Mouse (Mus musculus) inflammation-experienced regulatory T-cells, adult 6 months (primary cell): ENCODE data around the gene Rasgrp3. TPM values are rescaled to one million over a fixed set of nuclear protein-coding genes. Genes with fewer than 3 reads are reported as not detected.
"Not testable (repeated sequence)": the region's sequence is repeated elsewhere in the genome, so short reads cannot be mapped to it uniquely, and the experiment has no call there.

Experiments
- ATAC-seq: one replicate; pipeline ENCODE4 v1.8.0; 2017
- polyA plus RNA-seq, 3 experiments: library from polyadenylated mRNA; unstranded; fragments of 100-300 nt; shearing (Covaris generic); gene quantifications; one replicate each; pipeline ENCODE4 v1.2.1; 2017

Rasgrp3 gene
- polyA plus RNA-seq, result 1 to 10 TPM in 1 of 3 experiments, under 1 TPM in 1, not detected in 1; 0.65 to 1.3 TPM

GRCm38 (mm10) chr17:75435599-75435998 is at the start of gene Rasgrp3:
TSS of gene Rasgrp3 (plus strand) at chr17:75435896.
- ATAC-seq, result no peak

- no peak for ATAC-seq
These were observed 47.3 kb upstream of the Rasgrp3 start for GRCm38 (mm10) chr17:75388402-75388801.

DNA sequence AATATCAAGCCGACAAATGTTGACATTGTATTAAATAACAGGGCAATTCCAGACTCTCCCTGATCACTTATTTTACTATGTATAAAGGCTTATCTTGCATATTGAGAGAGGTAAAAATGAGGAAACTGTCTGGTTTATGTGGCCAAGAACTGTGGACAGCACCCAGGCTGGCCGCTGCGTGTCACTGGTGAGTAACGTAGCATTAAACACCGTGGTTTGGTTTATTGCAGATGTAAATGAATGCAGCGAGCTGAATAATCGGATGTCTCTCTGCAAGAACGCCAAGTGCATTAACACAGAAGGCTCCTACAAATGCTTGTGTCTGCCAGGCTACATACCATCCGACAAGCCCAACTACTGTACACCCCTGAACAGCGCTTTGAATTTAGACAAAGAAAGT is 45.6 kb upstream of the Rasgrp3 start:
- ATAC-seq, result no peak

- no peak for ATAC-seq
These were observed 44.1 kb upstream of the Rasgrp3 start for GRCm38 (mm10) chr17:75391429-75392192.

DNA sequence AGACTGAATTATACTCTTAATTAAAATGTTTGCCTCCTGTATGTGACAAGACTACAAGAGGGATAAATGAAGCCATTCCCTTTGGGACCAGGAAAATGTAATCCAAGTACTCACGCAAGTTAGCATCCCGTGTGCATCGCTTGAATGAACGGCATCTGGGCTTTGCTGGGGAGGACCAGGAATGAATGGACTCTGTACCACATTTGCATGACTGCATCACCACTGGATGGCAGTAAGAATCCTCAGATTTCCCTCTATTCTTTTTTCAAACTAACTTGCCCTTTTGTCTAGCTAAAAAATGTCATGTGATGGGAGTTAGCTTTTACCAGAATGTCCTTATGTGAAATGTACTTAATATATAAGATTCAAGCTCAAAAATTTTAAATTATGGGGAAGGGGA is 29.3 kb upstream of the Rasgrp3 start:
- no peak for ATAC-seq

DNA sequence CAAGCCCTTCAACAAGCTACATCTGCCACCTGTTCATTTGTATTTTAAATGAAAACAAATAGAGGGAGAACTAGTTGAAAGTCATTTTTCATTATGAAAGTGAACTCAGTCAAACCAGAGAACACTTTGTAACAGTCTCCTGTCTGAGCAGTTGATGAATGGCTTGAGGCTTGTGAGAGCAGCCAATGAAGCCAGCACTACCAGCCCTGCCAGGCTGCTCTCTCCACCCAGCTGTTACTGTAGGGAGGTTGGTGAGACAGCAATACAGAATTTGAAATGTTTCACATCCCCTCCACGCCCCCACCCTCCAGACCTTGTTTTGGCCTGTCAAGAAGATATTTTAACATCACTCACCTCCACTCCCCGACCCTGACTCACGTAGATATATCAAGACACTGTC is 18.8 kb upstream of the Rasgrp3 start:
- ATAC-seq, result no peak

DNA sequence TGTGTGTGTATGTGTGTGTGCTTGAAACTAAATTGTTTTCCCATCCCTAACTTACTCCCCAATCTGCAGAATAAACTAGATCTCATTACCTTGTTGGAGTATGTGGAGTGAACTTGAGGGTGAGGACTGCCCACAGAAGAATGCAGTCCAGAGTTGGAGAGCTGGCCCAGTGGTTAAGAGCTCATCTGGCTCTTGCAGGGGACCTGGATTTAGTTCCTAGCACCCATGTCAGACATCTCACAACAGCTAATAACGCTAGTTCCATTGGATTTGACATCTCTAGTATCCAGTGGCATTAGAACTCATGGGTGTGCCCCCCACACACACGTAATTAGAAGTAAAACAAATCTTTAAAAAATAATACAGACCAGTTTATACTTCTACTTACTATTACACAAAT is 1.5 kb upstream of the Rasgrp3 start:
- ATAC-seq, result no peak

DNA sequence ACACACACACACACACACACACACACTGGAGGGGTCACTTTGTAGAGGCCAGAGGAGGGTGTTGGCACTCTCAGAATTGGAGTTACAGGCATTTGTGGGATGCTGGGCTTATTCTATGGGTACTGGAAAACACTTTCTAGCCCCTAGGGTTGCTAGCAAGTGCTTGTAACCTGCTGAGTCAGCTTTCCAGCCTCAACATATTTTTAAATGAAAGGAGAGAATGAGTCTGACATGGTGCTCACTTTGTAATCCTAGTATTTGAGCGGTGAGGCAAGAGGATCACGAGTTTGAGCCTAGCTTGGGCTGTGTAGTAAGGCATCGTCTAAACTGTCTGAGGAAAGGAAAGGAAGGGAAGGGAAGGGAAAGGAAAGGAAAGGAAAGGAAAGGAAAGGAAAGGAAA is 825 bp upstream of the Rasgrp3 start:
- no peak for ATAC-seq

DNA sequence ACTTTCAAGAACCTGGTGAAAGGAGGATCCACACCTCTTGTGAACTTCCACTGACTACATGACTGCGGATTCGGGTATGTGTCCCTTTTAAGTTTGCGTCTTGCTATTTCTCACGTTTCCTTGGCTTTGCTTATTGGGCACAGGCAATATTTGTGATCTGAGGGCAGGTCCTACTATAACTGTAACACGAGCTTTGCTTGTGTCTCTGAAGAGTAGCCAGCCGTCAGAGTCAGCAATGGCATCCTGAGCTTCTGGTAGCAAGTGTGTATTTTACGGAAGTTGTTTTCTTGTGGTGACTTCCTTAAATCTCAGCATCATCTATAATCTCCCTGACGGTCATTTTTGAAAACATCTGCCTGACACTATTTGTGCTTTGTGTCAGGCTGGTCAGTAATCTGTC is 399 bp downstream of the Rasgrp3 start:
- ATAC-seq, result no peak

- no peak for ATAC-seq
These were observed 1.1 kb downstream of the Rasgrp3 start for GRCm38 (mm10) chr17:75436819-75437218.

DNA sequence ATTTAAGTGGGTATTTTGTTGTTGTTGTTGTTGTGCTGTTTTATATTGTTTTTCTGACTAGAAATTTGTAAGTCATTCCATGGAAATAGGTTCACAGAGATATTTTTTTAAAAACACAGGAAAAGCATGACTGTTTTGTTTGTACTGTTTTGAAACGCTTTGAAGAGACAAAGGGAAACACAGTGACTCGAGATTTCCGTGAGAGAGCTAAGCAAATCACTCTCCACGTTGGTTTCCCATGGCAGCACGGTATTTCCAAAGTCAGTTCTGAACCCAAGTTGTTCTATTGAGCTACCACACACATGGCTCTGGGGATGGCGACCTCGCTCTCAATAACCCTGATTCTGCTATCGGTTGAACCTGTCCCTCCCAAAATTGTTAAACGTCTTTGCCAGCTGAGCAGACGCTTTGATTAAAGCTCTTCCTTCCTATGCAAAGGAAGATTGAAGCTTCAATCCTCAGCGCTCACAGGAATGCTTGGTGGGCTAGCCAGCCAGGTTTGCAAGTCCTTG is 1.6 kb downstream of the Rasgrp3 start:
- ATAC-seq, result no peak

DNA sequence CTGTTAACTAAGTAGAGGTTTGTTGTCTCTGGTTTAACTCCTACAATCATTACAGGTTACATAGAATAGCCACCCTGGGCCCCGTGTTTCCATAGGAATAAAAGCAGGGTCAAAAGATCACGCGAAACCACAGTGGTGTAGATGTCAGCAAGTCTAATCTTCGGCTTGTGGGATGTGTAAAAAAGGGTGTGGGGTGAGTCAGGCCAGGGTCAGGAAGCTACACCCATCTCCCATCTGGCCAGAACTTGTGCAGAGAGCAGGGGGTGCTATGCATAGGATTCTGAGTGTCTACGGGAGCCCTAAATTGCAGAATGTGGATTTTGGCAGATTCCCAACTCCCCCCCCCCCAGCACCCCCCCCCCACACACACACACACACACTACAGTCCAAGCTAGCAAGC is 2.5 kb downstream of the Rasgrp3 start:
- ATAC-seq, result no peak

DNA sequence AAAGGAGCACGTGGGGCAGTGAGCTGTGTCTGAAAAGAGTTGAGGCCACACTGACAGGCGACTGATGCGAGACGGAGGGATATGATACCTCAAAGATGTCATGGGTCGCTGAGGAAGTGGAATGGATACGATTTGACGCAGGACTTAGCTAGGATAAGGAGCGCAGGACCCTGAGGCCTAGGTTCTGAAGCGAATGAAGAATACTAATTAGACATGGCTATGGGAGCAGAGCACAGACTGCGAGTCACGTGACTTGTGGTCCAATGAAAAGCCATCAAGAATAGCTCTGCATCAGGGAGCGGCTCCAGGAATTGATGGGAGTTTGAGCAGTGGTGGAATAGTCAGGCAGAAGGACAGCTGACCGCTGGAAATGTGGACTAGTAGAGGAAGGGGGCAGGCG is 3.4 kb downstream of the Rasgrp3 start:
- ATAC-seq, result no peak

DNA sequence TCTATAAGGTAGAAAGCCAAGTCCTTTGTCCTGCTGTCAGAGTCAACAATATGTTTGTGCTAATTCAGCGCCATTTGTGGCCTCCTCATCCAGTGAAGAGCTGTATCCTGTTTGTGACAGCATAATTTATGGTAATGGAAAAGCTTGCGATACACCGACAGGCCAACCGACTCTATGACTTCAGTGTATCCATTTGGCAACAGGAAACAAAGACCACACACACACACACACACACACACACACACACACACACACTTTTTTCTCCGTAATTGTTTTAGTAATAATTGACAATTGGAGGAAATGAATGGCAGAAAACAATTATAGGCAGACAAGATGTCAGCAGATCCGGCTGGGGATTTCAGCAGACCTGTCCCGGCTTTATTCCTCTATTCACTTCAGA is 4.9 kb downstream of the Rasgrp3 start:
- no peak for ATAC-seq

DNA sequence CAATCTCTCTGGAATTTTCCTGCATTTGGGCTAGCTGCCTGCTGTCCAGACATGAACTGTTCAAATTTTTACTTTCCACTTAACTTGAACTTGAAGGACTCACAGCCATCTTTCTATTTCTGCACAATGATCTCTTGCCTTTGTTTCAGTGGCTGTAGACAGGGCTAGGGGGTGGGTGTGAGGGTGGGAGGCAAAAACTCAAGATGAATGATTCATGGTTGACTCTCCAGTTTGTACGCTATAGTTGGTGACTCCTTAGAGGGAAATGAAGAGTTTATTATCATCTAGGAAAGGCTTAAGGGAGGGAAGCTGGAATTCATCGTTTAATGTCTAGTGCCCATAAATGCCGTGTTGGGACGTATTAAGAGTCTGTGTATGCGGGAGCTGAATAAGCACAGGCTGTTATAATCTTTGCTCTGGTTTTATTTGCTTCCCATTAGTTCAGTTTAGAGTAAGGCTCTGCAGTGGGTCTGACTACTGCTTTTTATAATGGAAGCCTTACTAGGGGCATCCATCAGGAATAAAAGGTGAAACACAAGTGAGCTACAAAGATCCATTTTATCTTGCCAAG is 5.6 kb downstream of the Rasgrp3 start:
- no peak for ATAC-seq

- no peak for ATAC-seq
These were observed 6.7 kb downstream of the Rasgrp3 start for GRCm38 (mm10) chr17:75442352-75442751.

- no peak for ATAC-seq
These were observed 7.4 kb downstream of the Rasgrp3 start for GRCm38 (mm10) chr17:75443064-75443621.

DNA sequence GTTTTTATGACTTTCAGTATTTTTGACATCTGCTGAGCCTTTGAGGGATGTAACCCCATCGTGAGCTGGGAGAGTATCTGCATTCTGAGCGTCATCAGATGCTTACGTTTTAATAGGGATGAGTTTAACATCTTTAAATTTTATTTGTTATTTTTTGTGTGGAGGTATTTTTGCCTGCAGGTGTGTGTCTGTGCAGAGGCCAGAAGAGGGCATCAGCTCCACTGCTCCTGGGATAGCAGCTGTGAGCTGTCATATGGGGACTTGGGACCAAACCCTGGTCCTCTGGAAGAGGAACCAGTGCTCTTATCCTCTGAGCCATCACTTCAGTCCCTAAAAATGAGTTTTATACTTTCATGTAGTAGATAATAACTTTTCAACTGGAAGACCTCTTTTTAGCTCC is 12.6 kb downstream of the Rasgrp3 start:
- no peak for ATAC-seq

DNA sequence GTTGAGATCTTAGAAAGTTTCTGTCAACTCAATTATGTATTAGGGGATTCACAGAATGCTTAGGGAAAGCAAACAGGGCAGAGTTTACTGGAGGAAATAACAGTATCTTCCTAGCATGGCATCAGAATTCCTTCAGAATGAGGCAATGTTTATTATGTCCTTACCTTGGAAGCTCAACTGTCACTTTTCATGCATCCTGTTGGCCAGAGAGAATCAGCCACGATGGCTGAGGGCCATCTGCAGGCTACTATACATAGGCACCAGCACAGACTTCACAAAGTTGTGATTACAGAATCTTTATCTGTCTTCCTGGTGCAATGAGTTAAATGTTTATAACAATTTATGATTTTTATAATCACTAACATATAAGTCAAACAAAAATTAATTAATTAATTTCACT is 13.3 kb downstream of the Rasgrp3 start:
- ATAC-seq, result no peak

DNA sequence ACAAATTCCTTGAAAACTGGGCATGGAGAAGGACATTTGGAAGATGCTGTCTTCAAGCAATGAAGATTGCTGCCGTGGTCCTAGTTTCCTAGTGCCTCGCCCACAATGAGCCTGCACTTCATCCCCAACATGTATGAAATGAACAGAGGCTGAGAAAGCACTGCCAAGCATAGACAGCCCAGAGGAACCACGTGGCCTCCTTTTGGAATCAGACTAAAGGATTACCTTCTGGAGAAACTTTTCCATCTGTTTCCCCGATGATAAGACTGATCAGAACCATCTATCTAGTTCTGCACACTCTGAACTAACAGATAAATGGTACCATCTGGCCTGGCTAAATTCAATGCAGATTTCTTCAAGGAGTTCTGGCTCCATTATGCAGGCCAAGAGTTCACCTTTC is 16.6 kb downstream of the Rasgrp3 start:
- ATAC-seq, result no peak

DNA sequence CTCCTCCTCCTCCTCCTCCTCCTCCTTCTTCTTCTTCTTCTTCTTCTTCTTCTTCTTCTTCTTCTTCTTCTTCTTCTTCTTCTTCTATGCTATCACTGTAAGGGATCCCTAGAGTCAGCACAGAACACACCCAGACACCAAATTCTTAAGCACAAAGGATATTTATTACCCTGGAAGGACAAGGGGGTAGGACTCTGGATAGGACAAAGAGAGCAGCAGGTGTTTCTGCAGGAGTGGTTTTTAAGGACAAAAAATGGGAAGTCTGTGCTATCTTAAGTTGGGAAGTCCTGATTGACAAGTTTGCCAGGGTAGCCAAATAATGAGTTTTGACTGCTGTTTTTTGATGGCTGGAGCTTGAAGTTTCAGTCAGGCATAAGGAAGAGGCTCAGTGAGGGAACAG is 17.9 kb downstream of the Rasgrp3 start:
- no peak for ATAC-seq

DNA sequence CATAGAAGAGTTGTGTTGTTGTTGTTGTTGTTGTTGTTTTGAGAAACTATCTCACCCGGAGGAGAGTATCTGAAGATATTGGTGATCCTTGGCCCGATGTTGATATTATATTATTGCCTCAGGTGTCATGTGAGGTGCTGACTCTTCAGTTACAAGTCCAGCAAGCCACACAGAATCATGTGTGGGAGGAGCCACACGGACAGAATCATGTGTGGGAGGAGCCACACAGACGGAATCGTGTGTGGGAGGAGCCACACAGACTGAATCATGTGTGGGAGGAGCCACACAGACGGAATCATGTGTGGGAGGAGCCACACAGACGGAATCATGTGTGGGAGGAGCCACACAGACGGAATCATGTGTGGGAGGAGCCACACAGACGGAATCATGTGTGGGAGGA is 20.4 kb downstream of the Rasgrp3 start:
- not testable (repeated sequence) for ATAC-seq

- no peak for ATAC-seq
These were observed 24.9 kb downstream of the Rasgrp3 start for GRCm38 (mm10) chr17:75460621-75461020.

GRCm38 (mm10) chr17:75461771-75462170 is 26.1 kb downstream of the Rasgrp3 start:
- no peak for ATAC-seq
